Mouse (Mus musculus): ENCODE measurements around the gene Tead1.

Gene Tead1

DNA sequence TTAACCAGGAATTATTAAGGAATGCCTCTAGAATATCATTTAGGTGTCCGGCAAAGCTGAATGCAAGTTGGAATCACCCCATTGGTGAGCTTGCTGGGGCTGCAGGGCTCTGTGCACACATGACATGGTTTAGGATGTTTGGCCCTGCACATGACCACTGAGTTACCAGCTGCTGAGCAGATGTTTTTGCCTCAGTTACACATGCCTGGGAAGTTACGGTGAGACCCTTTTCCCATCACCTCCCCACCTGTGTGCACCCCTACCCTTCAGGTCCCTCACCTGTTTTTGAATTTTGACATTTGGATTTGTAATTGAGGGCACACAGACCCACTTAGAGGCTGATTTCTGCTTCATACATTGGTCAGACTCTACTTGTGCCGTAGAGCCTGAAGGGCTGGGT is 6.9 kb downstream of the Tead1 start:
- no peak for DNase-seq (ENCODE audit: low spot score in 2 of 2)

DNA sequence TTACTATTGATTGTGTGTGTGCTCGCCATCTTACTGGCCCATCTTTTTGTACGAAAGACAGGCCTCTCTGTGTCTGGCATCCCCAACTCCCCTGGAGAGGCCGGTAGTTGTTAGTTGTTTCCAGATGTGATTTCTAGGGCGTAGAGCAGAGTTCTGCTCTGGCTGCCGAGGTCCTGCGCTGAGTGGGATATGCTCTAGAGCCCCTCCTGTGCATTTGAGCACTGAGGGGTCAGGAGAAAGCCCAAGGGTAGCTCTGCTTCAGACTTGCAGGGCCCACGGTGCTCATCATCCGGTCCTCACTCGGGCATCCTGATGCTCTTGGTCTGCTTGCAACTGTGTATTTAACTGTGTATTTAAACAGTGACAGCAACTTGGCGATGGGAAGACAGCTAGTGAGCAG is 7.5 kb downstream of the Tead1 start:
- no peak for DNase-seq (ENCODE audit: low spot score in 2 of 2)

DNA sequence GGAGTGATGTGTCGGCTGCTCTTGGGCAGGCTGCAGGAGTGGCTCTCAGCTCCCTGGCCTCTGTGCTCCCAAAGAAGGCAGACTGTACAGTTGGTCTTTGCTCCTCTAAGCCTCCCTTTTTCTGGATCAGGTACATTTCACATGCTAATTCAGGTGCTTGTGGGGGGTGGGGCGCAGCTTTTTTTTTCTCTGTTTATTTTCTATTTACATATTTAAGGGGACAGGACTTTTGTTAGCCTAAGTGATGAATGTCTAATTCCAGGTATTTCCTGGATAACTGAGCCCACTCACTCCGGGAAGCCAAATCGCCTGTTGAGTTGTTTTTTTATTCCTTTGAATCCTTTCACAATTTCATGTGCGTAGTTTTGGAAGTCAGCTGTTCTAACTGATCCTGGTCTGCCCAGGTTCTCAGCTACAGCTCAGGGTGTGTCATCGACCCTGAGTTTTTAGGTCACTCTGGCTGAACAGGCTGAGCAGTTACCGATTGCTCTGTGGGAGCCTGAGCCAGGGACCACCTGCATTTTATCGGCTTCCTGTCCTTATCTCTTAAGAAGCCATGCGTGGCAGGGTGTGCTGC is 9.4 kb downstream of the Tead1 start:
- DNase-seq (ENCODE audit: low spot score in 2 of 2): no peak

DNA sequence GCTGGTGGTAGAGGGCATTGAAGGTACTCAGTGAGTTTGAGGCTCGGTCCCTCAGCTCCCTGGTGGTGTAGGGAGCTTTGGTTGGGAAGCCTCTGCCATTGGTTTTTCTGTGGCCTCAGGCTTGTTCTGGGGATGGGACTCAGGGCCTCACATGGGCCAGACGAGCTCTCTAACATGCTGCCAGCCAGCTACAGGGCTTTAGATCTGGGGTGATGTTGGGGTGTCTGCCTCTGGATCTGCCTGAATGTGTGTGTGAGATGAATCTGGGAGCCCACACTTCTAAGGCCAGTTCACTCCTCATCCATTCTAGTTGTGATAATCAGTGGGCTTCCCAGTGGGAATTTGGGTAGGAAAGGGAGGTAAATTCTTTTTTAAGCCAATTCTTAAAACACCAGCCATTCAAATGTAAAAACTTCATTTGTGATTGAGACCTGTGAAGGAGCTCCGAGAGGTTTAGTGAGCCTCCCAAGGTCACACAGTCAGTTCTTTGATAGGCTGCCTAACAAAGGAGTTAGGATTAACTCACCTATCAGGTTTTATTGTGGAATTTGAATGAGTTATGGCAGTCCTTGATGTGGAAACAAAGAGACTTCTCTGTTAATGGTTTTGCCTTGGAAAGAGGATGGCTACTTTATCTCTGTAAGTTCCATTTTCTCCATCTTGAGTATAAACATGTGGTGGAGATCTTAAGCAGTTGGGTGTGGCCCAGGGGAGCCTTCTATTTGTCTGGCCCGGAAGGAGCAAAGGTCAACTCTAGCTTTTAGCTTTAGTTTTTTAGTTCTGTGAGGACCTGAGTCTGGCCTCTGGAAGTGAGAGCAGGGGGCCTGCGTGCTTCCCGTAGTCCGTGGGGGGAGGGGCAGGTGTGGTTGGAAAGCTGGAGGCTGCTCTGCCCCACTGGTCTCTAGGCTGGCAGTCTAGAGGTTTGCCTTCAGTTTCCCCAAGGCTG is 12.0 kb downstream of the Tead1 start:
- no peak for DNase-seq (ENCODE audit: low spot score in 2 of 2)

DNA sequence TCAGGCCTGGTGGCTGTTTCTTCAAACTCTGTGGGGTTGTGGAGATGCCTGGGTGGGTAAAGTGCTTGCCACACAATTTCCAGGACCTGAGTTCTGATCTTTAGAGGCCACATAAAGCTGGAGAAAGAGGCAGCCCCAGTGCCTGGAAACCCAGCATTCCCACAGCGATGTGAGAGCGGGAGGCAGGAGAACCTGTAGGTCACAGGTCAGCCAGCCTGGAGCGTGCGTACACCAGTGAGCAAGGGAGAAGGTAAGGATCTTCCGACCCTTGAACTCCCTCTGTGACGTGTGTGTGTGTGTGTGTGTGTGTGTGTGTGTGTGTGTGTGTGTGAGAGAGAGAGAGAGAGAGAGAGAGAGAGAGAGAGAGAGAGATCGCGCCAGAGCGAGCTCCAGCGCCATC is 14.4 kb downstream of the Tead1 start:
- no peak for DNase-seq (ENCODE audit: low spot score in 2 of 2)

DNA sequence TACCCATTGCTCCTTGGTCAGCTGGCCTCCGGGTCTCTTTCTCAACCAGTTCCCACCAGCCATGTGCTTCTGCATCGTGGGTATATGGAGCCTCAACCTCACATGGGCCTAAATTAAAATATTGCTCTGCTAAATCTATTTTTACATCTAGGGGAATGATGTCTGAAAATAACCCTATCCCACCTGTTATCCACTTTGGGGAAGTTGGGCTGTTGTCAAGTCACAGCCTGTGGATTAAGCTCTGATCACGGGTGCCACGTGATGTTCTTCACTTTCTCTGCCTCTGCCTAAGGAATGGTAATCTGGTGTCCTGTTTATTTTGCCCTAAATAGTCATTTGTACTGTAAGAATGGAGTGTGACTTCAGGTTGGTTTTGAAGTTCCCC is 17.7 kb downstream of the Tead1 start:
- no peak for DNase-seq (ENCODE audit: low spot score in 2 of 2)

DNA sequence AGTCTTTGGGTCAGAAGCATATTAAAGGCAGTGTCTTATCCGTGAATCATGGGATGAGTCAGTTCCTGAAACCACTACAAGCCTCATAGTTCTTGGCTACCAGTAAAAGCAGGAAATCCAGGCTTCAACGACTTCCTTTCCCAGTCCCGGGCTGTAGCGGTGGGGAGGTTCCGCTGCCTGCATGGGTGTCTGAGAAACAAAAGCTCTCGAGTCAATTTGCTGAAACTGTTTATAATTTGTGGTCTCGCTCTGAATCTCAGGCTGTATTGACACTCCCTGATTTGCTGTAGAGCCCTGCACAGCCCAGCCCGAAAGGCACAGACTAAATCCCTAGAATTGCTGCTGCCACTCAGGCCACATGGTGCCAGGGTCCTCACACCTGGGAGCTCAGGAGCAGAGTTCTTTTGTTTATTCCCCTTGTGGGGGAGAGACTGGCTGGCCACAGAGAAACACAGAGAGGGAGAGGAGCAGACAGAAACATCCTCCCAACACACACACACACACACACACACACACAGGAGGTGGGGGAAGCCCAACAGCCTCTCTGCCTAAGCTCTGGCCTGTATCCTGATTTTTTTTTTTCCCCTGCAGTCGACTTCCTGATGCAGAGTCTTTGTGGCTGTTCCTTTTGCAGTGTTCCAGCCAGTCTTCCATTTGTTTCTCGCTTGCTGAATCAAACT is 18.2 kb downstream of the Tead1 start:
- no peak for DNase-seq (ENCODE audit: low spot score in 2 of 2)

DNA sequence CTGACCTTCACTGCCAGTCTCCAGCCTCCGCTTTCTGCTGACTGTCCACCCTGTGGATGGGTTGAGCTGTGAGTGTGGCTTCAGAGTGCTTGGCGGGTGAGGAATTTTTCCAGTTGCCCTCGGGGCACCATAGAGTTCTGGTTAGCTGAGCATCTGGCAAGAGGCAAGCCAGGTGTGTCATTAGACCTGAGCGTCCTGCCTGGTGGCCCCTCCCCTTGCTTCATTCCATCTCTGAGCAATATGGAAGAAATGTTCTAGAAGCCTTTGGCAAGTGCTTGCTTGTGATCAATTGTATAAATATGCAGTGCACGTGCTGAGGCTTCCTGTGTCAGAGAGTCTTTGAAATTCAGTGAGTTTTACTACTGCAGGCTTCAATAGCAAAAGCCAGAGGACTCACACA is 21.0 kb downstream of the Tead1 start:
- no peak for DNase-seq (ENCODE audit: low spot score in 2 of 2)

DNA sequence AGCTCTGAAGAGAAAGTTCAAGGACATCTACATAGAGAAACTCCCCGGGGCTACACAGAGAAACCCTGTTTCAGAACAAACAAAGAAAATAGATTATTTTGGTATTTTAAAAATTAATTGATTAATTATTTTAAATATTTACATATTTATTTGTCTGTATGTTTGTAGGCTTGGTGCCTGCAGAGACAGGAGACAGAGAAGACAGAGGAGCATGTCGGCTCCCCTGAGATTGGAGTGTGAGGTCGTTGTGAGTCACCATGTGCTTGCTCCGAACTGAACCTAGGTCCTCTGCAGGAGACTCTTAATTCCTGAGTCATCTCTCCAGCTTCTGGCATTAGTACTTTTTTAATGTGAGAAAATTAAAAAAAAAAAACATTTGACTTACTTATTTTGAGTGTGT is 24.2 kb downstream of the Tead1 start:
- DNase-seq (ENCODE audit: low spot score in 2 of 2): no peak

DNA sequence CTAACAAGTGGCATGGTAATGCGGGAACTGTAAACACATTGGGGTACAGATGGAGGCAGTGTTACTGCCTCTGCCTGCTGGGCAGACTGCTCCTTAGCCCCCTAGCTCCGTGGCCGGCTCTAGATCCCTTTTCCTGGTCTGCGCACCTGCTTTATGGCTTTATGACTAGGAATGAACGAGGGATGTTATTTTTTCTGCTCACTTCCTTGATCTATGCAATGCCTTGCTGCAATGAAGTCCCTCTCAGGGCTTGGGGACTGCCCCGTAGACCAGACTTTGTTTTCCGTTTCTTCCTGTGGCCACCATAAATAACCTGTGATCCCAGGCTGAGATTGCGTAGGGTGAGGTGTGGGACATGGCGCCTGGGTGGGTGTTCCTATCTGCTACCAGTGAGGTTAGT is 26.8 kb downstream of the Tead1 start:
- DNase-seq (ENCODE audit: low spot score in 2 of 2): no peak

DNA sequence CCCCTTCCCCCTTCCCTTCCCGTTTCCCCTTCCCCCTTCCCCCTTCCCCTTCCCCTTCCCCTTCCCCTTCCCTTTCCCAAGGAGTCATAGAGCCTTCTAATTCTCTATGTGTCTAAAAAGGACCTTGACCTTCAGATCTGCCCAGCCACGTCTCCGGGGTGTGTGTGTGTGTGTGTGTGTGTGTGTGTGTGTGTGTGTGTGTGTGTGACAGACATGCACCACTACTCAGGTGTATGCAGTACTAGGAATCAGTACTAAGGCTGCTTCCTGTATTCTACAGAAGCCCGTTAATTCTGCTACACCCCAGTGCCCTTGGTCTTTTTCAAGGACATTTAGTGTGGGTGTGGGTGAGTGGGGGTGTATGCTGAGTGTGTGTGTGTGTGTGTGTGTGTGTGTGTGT is 27.6 kb downstream of the Tead1 start:
- DNase-seq (ENCODE audit: low spot score in 2 of 2): no peak

DNA sequence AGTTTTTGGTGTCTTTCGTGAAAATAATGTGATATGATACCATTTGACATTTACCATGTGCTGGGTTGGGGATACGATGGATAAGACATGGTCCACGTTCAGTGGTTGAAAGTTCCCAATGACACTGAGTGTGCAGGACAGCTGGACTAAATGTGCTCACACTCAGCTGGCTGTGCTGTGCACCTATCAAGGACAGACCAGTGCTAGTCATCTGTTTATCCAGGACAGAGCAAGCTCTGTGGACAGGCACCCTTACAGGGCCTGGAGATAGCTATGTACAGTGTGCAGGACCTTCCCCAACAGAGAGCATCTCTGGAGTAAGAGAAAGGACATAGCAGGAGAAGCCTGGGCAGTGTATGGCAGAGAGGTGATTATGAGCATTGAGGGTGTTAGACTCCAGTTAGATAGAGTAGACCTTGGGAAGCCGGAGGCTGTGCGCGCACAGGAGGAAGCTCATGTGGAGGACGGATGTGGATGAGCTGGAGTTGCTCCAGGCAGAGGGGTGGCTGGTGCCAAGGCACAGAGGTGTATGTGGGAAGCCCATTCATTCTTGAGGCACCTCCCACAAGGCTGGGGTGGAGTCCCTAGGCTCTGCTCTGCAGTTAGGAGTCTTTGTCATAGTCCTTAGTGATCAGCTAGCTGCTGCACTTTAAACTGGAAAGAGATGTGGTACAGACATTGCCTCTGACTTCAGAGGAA is 31.4 kb downstream of the Tead1 start:
- no peak for DNase-seq (ENCODE audit: low spot score in 2 of 2)

DNA sequence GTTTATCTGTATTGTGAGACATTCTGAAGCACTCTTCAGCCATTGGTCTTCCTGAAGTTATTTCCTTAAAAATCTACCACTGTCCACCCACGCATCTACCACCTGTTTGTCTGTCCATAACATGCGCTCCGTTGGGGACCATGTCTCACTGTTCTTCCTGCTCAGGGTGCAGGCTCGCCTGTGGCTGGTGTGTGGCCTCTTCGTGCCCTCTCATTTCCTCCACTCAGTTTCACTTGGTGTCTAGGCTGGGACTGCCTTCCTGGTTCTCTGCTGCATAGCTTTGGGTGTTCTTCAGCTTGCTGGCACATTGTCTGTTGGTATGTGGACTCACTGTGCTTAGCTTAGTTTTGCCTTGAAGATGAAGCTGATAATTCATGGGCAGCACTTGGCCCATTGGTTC is 32.9 kb downstream of the Tead1 start:
- DNase-seq (ENCODE audit: low spot score in 2 of 2): no peak

DNA sequence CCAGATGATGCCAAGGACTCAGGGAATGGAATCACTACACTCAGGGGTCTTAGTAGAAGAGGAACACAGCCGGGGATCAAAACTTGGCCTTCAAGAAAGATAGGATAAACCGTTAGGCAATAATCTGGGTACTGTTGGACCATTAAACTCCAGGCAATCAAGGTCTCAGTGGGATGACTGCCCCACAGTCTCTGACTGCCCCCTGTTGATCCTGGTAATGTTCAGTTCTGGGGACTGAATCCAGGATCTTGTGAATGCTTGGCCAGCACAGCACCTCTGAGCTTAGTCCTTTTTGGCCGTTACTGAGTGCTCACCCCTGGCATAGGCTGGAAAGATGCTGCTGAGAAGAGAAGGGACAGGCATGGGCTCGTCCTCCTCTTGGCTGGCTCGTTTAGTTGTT is 34.4 kb downstream of the Tead1 start:
- DNase-seq (ENCODE audit: low spot score in 2 of 2): no peak

DNA sequence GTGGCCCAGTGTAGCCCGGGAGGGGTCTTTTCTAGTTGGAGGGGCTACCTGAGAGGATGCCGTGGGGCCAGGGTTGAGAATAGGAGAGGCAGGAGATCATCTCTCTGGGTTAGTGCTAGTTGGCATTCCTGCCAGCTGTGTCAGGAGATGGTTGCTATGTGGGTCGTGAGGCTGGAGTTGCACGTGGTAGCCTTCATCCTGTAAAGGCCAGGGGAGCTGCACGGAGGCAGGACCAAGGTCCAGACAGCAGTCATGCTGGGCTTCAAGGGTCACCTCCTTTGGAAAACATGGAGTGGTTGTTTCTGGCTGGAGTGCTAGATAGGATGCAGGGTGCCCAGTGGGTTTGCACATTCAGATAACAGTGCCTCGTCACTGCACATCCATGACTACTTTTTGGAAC is 35.7 kb downstream of the Tead1 start:
- no peak for DNase-seq (ENCODE audit: low spot score in 2 of 2)

DNA sequence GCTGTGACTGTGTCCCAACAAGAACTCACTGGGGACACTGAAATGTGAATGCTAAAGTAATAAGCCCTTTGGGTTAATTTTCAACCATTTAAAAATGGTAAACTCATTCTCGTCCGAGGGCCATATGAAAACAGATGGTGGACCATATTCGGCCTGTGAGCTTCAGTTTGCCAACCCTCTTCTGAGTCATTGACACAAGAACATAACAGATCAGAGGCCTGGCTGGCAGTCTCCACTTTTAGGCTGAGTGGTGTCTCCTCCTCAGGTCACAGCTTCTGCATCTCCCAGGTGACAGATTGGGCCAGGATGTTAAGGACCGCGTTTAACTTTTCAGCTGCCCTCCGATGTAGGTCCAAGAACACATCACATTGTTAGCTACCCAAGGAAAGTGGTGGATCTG is 37.6 kb downstream of the Tead1 start:
- DNase-seq (ENCODE audit: low spot score in 2 of 2): no peak

DNA sequence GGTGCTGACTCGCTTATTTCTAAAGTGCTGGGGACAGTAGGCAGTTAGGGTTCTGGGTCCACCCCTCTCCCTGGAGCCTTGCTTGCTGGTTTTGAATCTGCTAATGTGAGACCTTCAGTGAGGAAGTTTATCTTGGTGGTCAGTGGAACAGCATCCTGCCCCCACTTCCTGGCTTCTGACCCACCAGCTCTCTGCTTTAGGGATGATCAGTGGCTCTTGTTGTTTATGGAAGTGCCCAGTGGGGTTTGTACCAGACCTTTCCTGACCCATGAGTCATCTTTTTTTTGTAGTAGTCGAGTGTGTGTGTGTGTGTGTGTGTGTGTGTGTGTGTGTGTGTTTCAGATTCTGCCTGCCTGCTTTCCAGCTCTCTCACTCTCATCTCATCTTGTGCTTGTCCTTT is 38.6 kb downstream of the Tead1 start:
- no peak for DNase-seq (ENCODE audit: low spot score in 2 of 2)

DNA sequence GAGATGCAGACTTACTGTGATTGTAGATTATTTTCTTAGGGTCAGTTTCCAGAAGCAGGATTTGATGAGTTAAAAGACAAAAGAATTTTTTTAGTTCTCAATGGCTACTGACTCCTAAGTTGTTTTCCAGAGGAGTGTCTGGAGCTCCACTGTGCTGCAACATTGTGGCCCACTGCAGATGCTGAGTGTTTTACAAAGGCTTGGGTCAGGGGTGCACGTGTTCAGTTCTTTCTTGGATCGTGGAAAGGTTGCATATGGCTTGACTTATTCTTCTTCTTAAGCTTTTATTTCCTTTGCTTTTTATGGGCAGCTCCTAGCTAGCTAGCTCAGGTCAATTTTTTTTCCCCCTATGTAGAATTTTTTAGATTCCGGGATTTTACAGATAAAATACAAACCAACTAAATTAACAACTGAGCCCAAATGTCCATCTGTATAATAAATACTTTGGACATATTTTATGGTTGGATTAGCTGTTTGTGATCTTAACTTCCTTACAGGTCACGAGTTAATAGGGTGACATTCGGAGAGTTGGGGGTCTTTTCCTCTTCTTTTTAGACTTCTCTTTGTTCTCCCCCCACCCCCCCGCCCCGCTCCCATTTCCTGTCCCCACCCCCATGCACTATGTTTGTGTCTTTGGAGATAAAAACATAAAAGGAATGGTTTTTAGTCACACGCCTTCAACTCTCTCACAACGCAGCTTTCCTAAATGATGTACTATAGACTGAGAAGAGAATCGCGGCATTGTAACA is 40.5 kb downstream of the Tead1 start:
- no peak for DNase-seq (ENCODE audit: low spot score in 2 of 2)

DNA sequence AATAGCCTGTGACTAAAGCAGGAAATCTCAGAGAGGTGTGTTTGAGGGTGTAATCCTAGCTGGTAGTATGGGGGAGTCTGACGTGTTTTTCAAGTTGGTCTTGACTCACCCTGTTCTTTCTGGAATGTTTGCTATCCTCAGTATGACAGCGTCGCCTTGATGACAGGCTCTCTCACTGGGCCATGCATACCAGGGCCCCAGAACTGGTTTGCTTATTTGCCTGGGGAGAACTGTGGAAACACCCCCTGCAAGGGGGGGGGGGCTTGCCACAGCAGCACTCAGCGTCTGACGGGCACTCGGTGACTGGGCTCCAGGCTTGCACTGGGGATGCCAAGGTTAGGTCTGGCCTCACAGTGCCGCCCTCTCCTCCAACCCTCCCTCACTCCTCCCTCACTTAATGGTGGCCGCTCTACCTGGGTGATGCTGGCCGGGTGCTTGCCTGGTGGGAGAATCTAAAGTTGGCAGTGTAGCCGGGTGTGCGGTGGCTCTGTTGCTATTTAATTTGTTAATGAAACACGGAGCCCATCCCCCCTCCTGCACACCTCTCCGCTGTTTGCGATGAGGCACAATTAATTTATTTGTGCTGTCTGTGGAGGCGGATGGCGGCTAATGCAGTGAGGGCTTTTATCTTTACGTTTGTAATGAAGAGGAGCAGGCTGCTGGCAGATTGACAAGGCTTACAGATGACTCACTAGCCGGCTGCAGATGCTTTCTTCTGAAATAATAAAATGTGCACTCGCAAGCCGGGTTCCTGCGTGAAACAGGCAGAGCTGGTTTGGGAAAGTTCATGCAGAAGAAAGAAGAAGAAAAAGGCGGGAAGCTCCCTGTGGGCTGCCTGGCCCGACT is 41.2 kb downstream of the Tead1 start:
- no peak for DNase-seq (ENCODE audit: low spot score in 2 of 2)

DNA sequence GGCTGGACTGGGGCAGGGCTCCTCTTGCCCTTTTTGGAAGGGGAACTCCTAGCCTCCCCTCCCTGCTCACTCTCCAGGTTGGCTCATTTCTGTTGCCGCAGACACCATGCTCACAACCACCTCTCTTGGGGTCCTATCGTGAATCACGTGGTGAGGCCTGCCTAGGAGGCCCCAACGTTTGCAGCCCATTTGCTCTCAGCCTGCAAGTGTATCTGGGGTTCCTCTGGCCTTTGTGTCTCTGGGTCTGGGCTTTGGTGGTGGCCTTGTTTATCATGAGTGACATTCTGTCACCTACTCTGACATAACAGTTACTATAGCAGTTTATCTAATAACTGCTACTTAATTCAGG is 41.8 kb downstream of the Tead1 start:
- no peak for DNase-seq (ENCODE audit: low spot score in 2 of 2)

DNA sequence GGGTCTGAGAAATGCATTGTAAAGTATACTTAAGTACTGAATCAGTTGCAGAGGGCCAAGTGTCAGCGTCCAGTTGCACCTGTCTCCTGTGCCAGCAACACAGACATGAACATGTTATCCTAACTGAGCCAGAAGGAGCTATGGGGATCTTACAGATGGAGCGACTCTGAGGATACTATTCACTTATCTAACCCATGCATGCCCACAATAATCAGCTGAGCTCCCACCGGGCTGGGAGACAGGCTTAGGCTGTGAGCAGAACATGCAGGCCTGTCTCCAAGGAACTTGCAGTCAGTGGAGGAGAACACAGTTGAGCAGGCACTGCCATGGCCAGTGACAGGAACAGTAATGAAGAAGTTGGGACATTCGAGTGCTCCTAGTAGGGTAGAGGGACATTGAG is 42.7 kb downstream of the Tead1 start:
- DNase-seq (ENCODE audit: low spot score in 2 of 2): no peak
